Mouse (Mus musculus): ENCODE data around the gene Clmp. TPM values are rescaled to one million over a fixed set of nuclear protein-coding genes. Genes with fewer than 3 reads are reported as not detected.

Clmp gene
- 22.7 and 39.5 TPM in 2 replicates for polyA plus RNA-seq (2012; rRNA removed)

DNA sequence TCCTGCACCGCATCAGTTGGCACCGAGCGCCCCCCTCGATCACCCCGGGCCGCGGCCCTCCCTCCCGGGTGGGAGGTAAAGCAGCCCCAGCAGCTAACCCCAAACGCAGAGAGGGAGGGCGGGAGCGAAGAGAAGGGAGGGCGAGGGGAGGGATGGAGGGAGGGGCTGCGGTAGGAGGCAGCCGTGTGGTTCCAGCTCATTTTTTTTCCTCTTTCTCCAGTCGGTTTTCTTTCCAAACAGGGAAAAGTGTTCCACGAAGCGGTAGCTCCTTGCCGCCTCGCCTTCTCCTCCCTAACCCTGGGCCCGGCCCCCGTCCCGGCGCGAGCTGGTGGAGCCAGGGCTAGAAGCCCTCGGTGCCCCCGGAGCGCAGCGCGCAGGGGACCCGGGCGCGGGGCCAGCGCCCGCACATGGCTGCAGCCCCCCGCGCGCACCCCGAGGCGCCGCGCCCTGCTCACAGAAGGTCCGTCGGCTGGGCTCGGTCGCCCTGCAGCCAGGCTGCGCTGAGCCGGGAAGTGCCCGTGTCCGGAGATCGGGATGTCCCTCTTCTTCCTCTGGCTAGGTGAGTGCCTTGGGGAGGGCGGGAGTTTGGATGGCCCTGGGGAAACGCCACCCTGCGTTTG lies at the start of gene Clmp:
Clmp (plus strand) TSS at position 162 of the 620 bp plus-strand sequence.

DNA sequence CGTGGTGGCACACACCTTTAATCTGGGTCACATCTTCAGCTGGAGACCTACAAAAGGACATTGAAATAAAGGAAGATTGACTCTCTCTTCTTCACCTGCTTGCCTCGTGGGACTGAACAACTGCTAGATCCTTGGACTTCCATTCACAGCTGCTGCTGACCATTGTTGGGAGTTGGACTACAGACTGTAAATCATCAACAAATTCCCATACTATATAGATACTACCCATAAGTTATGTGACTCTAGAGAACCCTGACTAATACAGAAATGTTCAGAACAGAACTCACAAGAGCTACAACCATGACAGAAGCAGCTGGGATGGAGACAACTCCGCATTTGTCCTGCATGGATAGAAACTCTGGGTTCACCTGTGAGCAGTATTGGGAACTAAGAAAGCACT lies 15.4 kb upstream of the Clmp start, which contains the start of gene Gm21915:
Gm21915 (plus strand) TSS at position 301 of the 400 bp plus-strand sequence.

DNA sequence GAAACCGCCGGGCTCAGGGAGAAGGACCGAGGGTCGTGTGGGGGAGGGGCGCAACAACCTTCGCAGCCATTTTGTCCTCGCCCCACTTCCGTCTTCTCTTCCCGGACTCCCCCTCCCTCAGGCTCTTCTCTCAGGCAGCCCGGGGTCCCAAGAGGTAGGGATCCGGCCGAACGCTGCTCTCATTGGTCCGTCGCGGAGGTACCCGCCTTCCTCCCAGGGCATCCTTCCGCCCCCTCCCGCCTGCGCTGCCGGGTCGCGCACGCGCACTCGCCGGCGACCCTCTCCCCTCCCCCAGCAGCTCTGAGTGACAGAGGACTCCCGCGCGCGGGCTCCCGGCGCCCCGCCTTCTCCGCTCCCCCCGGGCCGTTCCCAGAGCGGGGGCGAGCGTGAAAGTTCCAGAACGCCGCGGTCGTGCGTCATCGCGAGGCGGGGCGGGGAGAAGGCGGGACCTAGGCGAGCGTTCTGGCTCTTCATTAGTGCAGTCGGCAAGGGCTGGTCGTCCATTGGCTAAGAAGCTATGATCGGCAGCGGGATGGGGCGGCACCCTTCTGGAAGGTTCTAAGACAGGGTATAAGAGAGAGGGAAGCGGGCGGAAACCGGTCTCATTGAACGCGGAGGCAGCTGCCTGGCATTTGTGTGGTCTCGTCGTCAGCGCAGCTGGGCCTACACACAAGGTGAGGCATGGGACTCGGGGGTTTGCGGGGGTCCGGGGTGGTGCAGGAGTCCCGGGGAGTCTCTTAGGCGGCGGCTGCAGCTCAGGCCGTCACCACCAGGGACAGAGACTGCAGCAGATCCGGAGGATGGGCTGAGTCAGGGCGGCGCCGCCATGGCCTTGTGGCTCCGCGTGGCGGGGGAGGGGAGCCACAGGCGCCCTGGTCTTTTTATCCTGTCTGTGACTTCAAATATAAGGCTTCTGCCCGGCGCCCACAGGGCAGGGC lies 115.2 kb downstream of the Clmp start, which contains the start of gene Hspa8:
Hspa8 (plus strand) TSS at position 310 of the 938 bp plus-strand sequence.

Other genes with a start within 250 kb of the Clmp start
- 6.8 and 10.1 TPM in 2 replicates for gene Gramd1b, start 154.6 kb upstream of the Clmp start, polyA plus RNA-seq (2012; rRNA removed)
- gene Gm21915, start 15.3 kb upstream of the Clmp start, polyA plus RNA-seq (2012; rRNA removed): not detected in 2 replicates
- 2,336 and 2,385 TPM in 2 replicates for gene Hspa8, start 115.0 kb downstream of the Clmp start, polyA plus RNA-seq (2012; rRNA removed)
- 0.32 and 0.49 TPM in 2 replicates for gene Bsx, start 188.2 kb downstream of the Clmp start, polyA plus RNA-seq (2012; rRNA removed)

Data from central nervous system, embryonic 11.5 days (tissue).